Mouse (Mus musculus) bone marrow macrophage, adult 2 months (primary cell): ENCODE measurements around the gene Hoxc12.

ENCODE experiments used
- CTCF ChIP-seq: IDR thresholded peaks from 2 replicates; pipeline ENCODE4 v1.5.1; 2012; ENCODE audit warnings: low read depth, mild to moderate bottlenecking, low read length, moderate library complexity
- POLR2A ChIP-seq: IDR thresholded peaks from 2 replicates; pipeline ENCODE4 v1.6.1; 2012; ENCODE audit warnings: mild to moderate bottlenecking, low read depth, low read length, borderline replicate concordance

GRCm38 (mm10) chr15:102959663-102960191 is 23.2 kb downstream of the Hoxc12 start:
- no peak for TF ChIP-seq CTCF
- no peak for TF ChIP-seq POLR2A
